9 mouse cellular contexts compared by ENCODE assay signal in the genomic region with DNA sequence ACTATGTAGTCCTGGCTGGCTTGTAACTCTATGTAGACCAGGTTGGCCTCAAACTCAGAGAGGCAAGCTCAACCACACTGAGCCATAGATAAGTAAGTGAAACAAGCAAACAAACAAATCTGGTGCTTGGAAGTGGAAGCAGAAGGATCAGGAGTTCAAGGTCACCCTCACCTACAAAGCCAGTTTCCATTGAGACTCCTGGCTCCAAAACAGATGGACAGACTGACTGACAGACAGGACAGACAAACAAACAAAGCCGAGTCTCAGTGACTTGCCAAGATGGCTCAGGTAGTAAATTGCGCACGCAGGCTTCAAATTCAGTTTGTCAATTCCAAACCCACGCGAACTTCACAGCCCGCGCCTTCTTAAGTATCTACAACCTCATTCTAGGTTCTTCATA. TPM values are rescaled to one million over a fixed set of nuclear protein-coding genes. Genes with fewer than 3 reads are reported as not detected.
DNase-seq lines count a peak whose midpoint lies in the region; ATAC-seq and TF ChIP-seq lines count a peak whose summit lies in the region.
"Had no signal": no experiment of that assay in that cellular context is flagged by ENCODE, and none has a peak within 500 bp of the region (broad histone marks: within the 10 kb centered on the region; RNA-seq: fewer than 3 reads in every experiment).

No protein-coding gene starts in this region.

- no peaks in the 10 kb centered on the region for H3K9me3 ChIP-seq in lung, embryonic 14.5 days (ENCODE audit: low read depth, low read length)
- H3K9me3 ChIP-seq in embryonic facial prominence, embryonic 13.5 days = no peaks in the 10 kb centered on the region
- H3K9me3 ChIP-seq in intestine, embryonic 16.5 days (ENCODE audit: control insufficient read depth, low read length) = no peaks in the 10 kb centered on the region
- no peaks in the 10 kb centered on the region for H3K9me3 ChIP-seq in neural tube, embryonic 15.5 days (replicated peaks)

- no peak for ATAC-seq in lung, embryonic 14.5 days (ENCODE audit: insufficient read depth)
- ATAC-seq in embryonic facial prominence, embryonic 13.5 days (ENCODE audit: insufficient number of reproducible peaks, insufficient read depth, low FRiP score, low TSS enrichment, low read depth) = no peak
- no peak for ATAC-seq in intestine, embryonic 16.5 days
- ATAC-seq in neural tube, embryonic 15.5 days (ENCODE audit: low FRiP score) = no peak
- no peak for ATAC-seq in megakaryocyte-erythroid progenitor cell, adult 5-6 weeks (replicated peaks; ENCODE audit: low FRiP score, low TSS enrichment, poor library complexity, severe bottlenecking)

- intact Hi-C loops in left cerebral cortex, postnatal 36 days (cut with DNase I) = loop anchor here (5.0 kb wide), 1 partner anchor 45 kb away; no protein-coding TSS in a partner anchor

- H3K27ac ChIP-seq in lung, embryonic 14.5 days (ENCODE audit: low read depth) = peak overlapping the region; percentile 73; the same call in 1 of the 2 replicates
- H3K27ac ChIP-seq in embryonic facial prominence, embryonic 13.5 days = no peak overlapping the region
- H3K27ac ChIP-seq in intestine, embryonic 16.5 days (ENCODE audit: low read length) = peak overlapping the region; percentile 80; the same call in 1 of the 2 replicates
- peak overlapping the region; percentile 88 for H3K27ac ChIP-seq in neural tube, embryonic 15.5 days (replicated peaks)

- H3K4me2 ChIP-seq in lung, embryonic 14.5 days = peak overlapping the region; percentile 89
- H3K4me2 ChIP-seq in embryonic facial prominence, embryonic 13.5 days = peak overlapping the region; percentile 88
- H3K4me2 ChIP-seq in intestine, embryonic 16.5 days (ENCODE audit: low read depth, low read length) = peak overlapping the region; percentile 85
- H3K4me2 ChIP-seq in neural tube, embryonic 15.5 days = peak overlapping the region; percentile 88

- 17% methylated on average over 7 of the region's 7 CpGs for WGBS in lung, embryonic 14.5 days
- 17% methylated on average over 7 of the region's 7 CpGs for WGBS in embryonic facial prominence, embryonic 13.5 days
- 18% methylated on average over 7 of the region's 7 CpGs for WGBS in intestine, embryonic 16.5 days
- WGBS in neural tube, embryonic 15.5 days = 20% methylated on average over 7 of the region's 7 CpGs

- H3K4me1 ChIP-seq in lung, embryonic 14.5 days (ENCODE audit: insufficient read depth) = 0 out of 2 replicates have a peak, but pooled peaks cover 2% of the 10 kb centered on the region
- peaks cover 14% of the 10 kb centered on the region for H3K4me1 ChIP-seq in embryonic facial prominence, embryonic 13.5 days
- H3K4me1 ChIP-seq in intestine, embryonic 16.5 days (ENCODE audit: control insufficient read depth, insufficient read depth, low read length) = peaks cover 9% of the 10 kb centered on the region; the same call in 1 of the 2 replicates
- peaks cover 36% of the 10 kb centered on the region for H3K4me1 ChIP-seq in neural tube, embryonic 15.5 days

- H3K4me3 ChIP-seq in lung, embryonic 14.5 days (ENCODE audit: low read depth, low read length) = peak overlapping the region; percentile 86
- H3K4me3 ChIP-seq in embryonic facial prominence, embryonic 13.5 days = peak overlapping the region; percentile 84
- H3K4me3 ChIP-seq in intestine, embryonic 16.5 days (ENCODE audit: low read length) = peak overlapping the region; percentile 75
- H3K4me3 ChIP-seq in neural tube, embryonic 15.5 days (replicated peaks) = peak overlapping the region; percentile 73

- H3K36me3 ChIP-seq in lung, embryonic 14.5 days (ENCODE audit: insufficient read depth) = no peaks in the 10 kb centered on the region
- H3K36me3 ChIP-seq in embryonic facial prominence, embryonic 13.5 days = no peaks in the 10 kb centered on the region
- H3K36me3 ChIP-seq in intestine, embryonic 16.5 days (ENCODE audit: control insufficient read depth, insufficient read depth, low read length) = no peaks in the 10 kb centered on the region
- no peaks in the 10 kb centered on the region for H3K36me3 ChIP-seq in neural tube, embryonic 15.5 days

- TF ChIP-seq CTCF in lung, embryonic 14.5 days (IDR thresholded peaks at IDR 0.05; ENCODE audit: low read depth) = no peak

- DNase-seq in lung, embryonic 14.5 days = no peak
- no peak for DNase-seq in lung, postnatal 25 days (ENCODE audit: low spot score)
- no peak for DNase-seq in gastrocnemius, postnatal 25 days
- no peak for DNase-seq in left cerebral cortex, postnatal 36 days (ENCODE audit: low spot score in 2 of 2)

- H3K9ac ChIP-seq in lung, embryonic 14.5 days = peak overlapping the region; percentile 77
- peak overlapping the region; percentile 86 for H3K9ac ChIP-seq in embryonic facial prominence, embryonic 13.5 days
- H3K9ac ChIP-seq in intestine, embryonic 16.5 days (ENCODE audit: low read depth, low read length) = peak overlapping the region; percentile 92
- peak overlapping the region; percentile 85 for H3K9ac ChIP-seq in neural tube, embryonic 15.5 days (replicated peaks)

- no peaks in the 10 kb centered on the region for H3K27me3 ChIP-seq in lung, embryonic 14.5 days (ENCODE audit: insufficient read depth, low read length)
- H3K27me3 ChIP-seq in embryonic facial prominence, embryonic 13.5 days = no peaks in the 10 kb centered on the region
- no peaks in the 10 kb centered on the region for H3K27me3 ChIP-seq in intestine, embryonic 16.5 days (replicated peaks; ENCODE audit: control insufficient read depth, insufficient read depth, low read length)
- no peaks in the 10 kb centered on the region for H3K27me3 ChIP-seq in neural tube, embryonic 15.5 days (replicated peaks)

RNA-seq across cellular contexts. Expression of a gene that starts 0.3 kb away (rescaled TPM):
- polyA plus RNA-seq in lung, embryonic 14.5 days (2014; fragmentation: Nextera tagmentation; extraction: Ambion mirVana) = 22.4 and 25.2 TPM in 2 replicates
- 23.4 and 27.5 TPM in 2 replicates for polyA plus RNA-seq in embryonic facial prominence, embryonic 13.5 days (2015; fragmentation: Nextera tagmentation; extraction: Ambion mirVana)
- 36.9 and 37.6 TPM in 2 replicates for polyA plus RNA-seq in intestine, embryonic 16.5 days (2015; fragmentation: Nextera tagmentation; extraction: Ambion mirVana)
- 99.6 and 105 TPM in 2 replicates for polyA plus RNA-seq in neural tube, embryonic 15.5 days (2015; fragmentation: Nextera tagmentation; extraction: Ambion mirVana)
- 1 to 10 TPM; 3.4 to 3.9 TPM for total RNA-seq in gastrocnemius, postnatal 25 days (2021)
- 57.4 and 66.3 TPM in 2 replicates for total RNA-seq in megakaryocyte-erythroid progenitor cell, adult 5-6 weeks (2014; fragmentation: Nextera tagmentation)
- total RNA-seq in megakaryocyte-erythroid progenitor cell, adult 5-6 weeks (2017) = 32.6 and 51.1 TPM in 2 replicates
- 100 to 1,000 TPM; 159 to 171 TPM for total RNA-seq in left cerebral cortex, postnatal 36 days (2021)

RNA-seq across cellular contexts. Expression of a gene that starts 0.4 kb away (rescaled TPM):
- polyA plus RNA-seq in lung, embryonic 14.5 days (2014; fragmentation: Nextera tagmentation; extraction: Ambion mirVana) = 2.5 and 2.7 TPM in 2 replicates
- polyA plus RNA-seq in embryonic facial prominence, embryonic 13.5 days (2015; fragmentation: Nextera tagmentation; extraction: Ambion mirVana) = 7.5 TPM in 2 replicates
- 74.0 and 83.9 TPM in 2 replicates for polyA plus RNA-seq in intestine, embryonic 16.5 days (2015; fragmentation: Nextera tagmentation; extraction: Ambion mirVana)
- polyA plus RNA-seq in neural tube, embryonic 15.5 days (2015; fragmentation: Nextera tagmentation; extraction: Ambion mirVana) = 6.2 and 10.8 TPM in 2 replicates
- 10 to 100 TPM in 1 of 2 experiments, 1 to 10 TPM in 1; 4.8 to 10.2 TPM for total RNA-seq in gastrocnemius, postnatal 25 days (2021)
- 109 and 112 TPM in 2 replicates for total RNA-seq in megakaryocyte-erythroid progenitor cell, adult 5-6 weeks (2014; fragmentation: Nextera tagmentation)
- 109 and 149 TPM in 2 replicates for total RNA-seq in megakaryocyte-erythroid progenitor cell, adult 5-6 weeks (2017)
- 10 to 100 TPM; 42.9 to 55.6 TPM for total RNA-seq in left cerebral cortex, postnatal 36 days (2021)

RNA-seq across cellular contexts. Expression of a gene that starts 56.7 kb away (rescaled TPM):
- polyA plus RNA-seq in lung, embryonic 14.5 days (2014; fragmentation: Nextera tagmentation; extraction: Ambion mirVana) = 6.0 and 7.7 TPM in 2 replicates
- polyA plus RNA-seq in embryonic facial prominence, embryonic 13.5 days (2015; fragmentation: Nextera tagmentation; extraction: Ambion mirVana) = 0.25 and 0.65 TPM in 2 replicates
- polyA plus RNA-seq in intestine, embryonic 16.5 days (2015; fragmentation: Nextera tagmentation; extraction: Ambion mirVana) = 0.33 and 0.47 TPM in 2 replicates
- 0.59 TPM in 1 of 2 replicates, not detected in the other for polyA plus RNA-seq in neural tube, embryonic 15.5 days (2015; fragmentation: Nextera tagmentation; extraction: Ambion mirVana)
- not detected for total RNA-seq in gastrocnemius, postnatal 25 days (2021)
- total RNA-seq in megakaryocyte-erythroid progenitor cell, adult 5-6 weeks (2014; fragmentation: Nextera tagmentation) = not detected in 2 replicates
- total RNA-seq in megakaryocyte-erythroid progenitor cell, adult 5-6 weeks (2017) = not detected in 2 replicates
- not detected for total RNA-seq in left cerebral cortex, postnatal 36 days (2021)
- total RNA-seq: adrenal gland, postnatal 14 days had no signal
